Mouse (Mus musculus): ENCODE measurements around the gene Ehhadh. TPM values are rescaled to one million over a fixed set of nuclear protein-coding genes. Genes with fewer than 3 reads are reported as not detected.
"Not testable (repeated sequence)": the region's sequence is repeated elsewhere in the genome, so short reads cannot be mapped to it uniquely, and the experiment has no call there.

The Ehhadh gene
- total RNA-seq (2014; fragmentation: Nextera tagmentation) (5.6 and 5.8 TPM in 2 replicates), total RNA-seq (2017) (6.1 and 8.7 TPM in 2 replicates)

- ATAC-seq (replicated peaks; ENCODE audit: low FRiP score, low TSS enrichment, poor library complexity, severe bottlenecking) = peak; percentile 85
Observed at GRCm38 (mm10) chr16:21787516-21788353, at the start of gene Ehhadh. TSS of gene Ehhadh (minus strand) at chr16:21787807.

- ATAC-seq (replicated peaks; ENCODE audit: low FRiP score, low TSS enrichment, poor library complexity, severe bottlenecking) = no peak
Observed at GRCm38 (mm10) chr16:21836311-21837072, 48.9 kb upstream of the Ehhadh start.

GRCm38 (mm10) chr16:21835584-21835931 is 48.0 kb upstream of the Ehhadh start:
- no peak for ATAC-seq (replicated peaks; ENCODE audit: low FRiP score, low TSS enrichment, poor library complexity, severe bottlenecking)

- 0 out of 2 replicates have a peak, but pooled peaks have one; percentile 26 for ATAC-seq (replicated peaks; ENCODE audit: low FRiP score, low TSS enrichment, poor library complexity, severe bottlenecking)
Observed at GRCm38 (mm10) chr16:21834866-21835583, 47.4 kb upstream of the Ehhadh start.

- ATAC-seq (replicated peaks; ENCODE audit: low FRiP score, low TSS enrichment, poor library complexity, severe bottlenecking) = no peak
Observed at GRCm38 (mm10) chr16:21833970-21834369, 46.4 kb upstream of the Ehhadh start.

GRCm38 (mm10) chr16:21833469-21833868 is 45.9 kb upstream of the Ehhadh start:
- no peak for ATAC-seq (replicated peaks; ENCODE audit: low FRiP score, low TSS enrichment, poor library complexity, severe bottlenecking)

- ATAC-seq (replicated peaks; ENCODE audit: low FRiP score, low TSS enrichment, poor library complexity, severe bottlenecking) = no peak
Observed at GRCm38 (mm10) chr16:21831764-21832163, 44.2 kb upstream of the Ehhadh start.

GRCm38 (mm10) chr16:21830784-21831183 is 43.2 kb upstream of the Ehhadh start:
- ATAC-seq (replicated peaks; ENCODE audit: low FRiP score, low TSS enrichment, poor library complexity, severe bottlenecking) = no peak

GRCm38 (mm10) chr16:21829711-21830110 is 42.1 kb upstream of the Ehhadh start:
- no peak for ATAC-seq (replicated peaks; ENCODE audit: low FRiP score, low TSS enrichment, poor library complexity, severe bottlenecking)

- ATAC-seq (replicated peaks; ENCODE audit: low FRiP score, low TSS enrichment, poor library complexity, severe bottlenecking) = no peak
Observed at GRCm38 (mm10) chr16:21827581-21827980, 40.0 kb upstream of the Ehhadh start.

GRCm38 (mm10) chr16:21827153-21827552 is 39.5 kb upstream of the Ehhadh start:
- ATAC-seq (replicated peaks; ENCODE audit: low FRiP score, low TSS enrichment, poor library complexity, severe bottlenecking) = no peak

GRCm38 (mm10) chr16:21825612-21826031 is 38.0 kb upstream of the Ehhadh start:
- ATAC-seq (replicated peaks; ENCODE audit: low FRiP score, low TSS enrichment, poor library complexity, severe bottlenecking) = no peak

GRCm38 (mm10) chr16:21818629-21819028 is 31.0 kb upstream of the Ehhadh start:
- ATAC-seq (replicated peaks; ENCODE audit: low FRiP score, low TSS enrichment, poor library complexity, severe bottlenecking) = no peak

GRCm38 (mm10) chr16:21818132-21818531 is 30.5 kb upstream of the Ehhadh start:
- ATAC-seq (replicated peaks; ENCODE audit: low FRiP score, low TSS enrichment, poor library complexity, severe bottlenecking) = peak; percentile 87

- no peak for ATAC-seq (replicated peaks; ENCODE audit: low FRiP score, low TSS enrichment, poor library complexity, severe bottlenecking)
Observed at GRCm38 (mm10) chr16:21815669-21816010, 28.0 kb upstream of the Ehhadh start.

GRCm38 (mm10) chr16:21814861-21815668 is 27.5 kb upstream of the Ehhadh start:
- peak; percentile 48; the same call in 1 of the 2 replicates for ATAC-seq (replicated peaks; ENCODE audit: low FRiP score, low TSS enrichment, poor library complexity, severe bottlenecking)

GRCm38 (mm10) chr16:21813164-21813834 is 25.7 kb upstream of the Ehhadh start:
- no peak for ATAC-seq (replicated peaks; ENCODE audit: low FRiP score, low TSS enrichment, poor library complexity, severe bottlenecking)

- not testable (repeated sequence) for ATAC-seq (replicated peaks; ENCODE audit: low FRiP score, low TSS enrichment, poor library complexity, severe bottlenecking)
Observed at GRCm38 (mm10) chr16:21807786-21808185, 20.2 kb upstream of the Ehhadh start.

GRCm38 (mm10) chr16:21806892-21807291 is 19.3 kb upstream of the Ehhadh start:
- no peak for ATAC-seq (replicated peaks; ENCODE audit: low FRiP score, low TSS enrichment, poor library complexity, severe bottlenecking)

Data from megakaryocyte-erythroid progenitor cell, adult 5-6 weeks (primary cell).